Mouse (Mus musculus) fibroblast of lung, adult 2 months (primary cell): ENCODE data around the gene Fkrp.

Source experiments
- DNase-seq: peaks from one replicate; pipeline ENCODE4 v3.0.0-alpha.2; 2011; ENCODE audit warnings: low read depth

The Fkrp gene

GRCm38 (mm10) chr7:16816475-16817122 is at the start of gene Fkrp:
TSS of gene Fkrp (minus strand) at chr7:16816732.
- DNase-seq = no peak

GRCm38 (mm10) chr7:16859902-16860651 is 43.5 kb upstream of the Fkrp start:
- no peak for DNase-seq

DNA sequence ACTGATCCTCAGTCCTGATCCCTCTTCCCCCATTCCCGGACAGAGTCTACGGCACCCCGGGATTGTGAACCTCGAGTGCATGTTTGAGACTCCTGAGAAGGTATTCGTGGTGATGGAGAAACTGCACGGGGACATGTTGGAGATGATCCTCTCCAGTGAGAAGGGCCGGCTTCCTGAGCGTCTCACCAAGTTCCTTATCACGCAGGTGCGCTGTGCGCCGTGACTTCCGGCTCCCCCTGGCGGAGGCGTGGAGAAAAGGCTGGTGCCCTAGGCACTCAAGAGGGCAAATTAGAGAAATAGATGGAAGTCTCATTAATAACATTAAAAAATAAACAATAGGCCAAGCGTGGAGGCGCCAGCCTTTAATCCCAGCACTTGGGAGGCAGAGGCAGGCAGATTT is 41.8 kb upstream of the Fkrp start:
- no peak for DNase-seq

- DNase-seq = no peak
These were observed 36.8 kb upstream of the Fkrp start for GRCm38 (mm10) chr7:16853302-16853831.

DNA sequence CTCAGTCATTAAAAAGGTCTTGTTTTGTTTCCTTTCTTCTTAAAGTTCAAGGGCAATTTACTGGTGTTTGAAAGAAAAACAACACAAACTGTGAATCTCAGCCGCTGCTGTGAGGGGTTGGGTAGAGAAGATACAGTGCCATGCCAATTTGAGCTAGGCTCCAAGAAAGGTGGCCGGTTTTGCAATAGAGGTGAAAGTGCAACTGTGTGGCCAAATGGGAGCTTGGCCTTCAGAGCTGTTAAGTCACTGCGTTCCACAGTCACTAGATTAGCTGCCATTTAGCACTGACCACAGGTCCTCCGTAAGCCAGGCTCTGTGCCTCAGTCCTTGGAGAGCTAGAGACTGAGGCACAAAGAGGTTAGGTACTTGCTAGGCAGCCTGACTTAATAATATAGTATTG is 35.1 kb upstream of the Fkrp start:
- no peak for DNase-seq

GRCm38 (mm10) chr7:16848579-16848978 is 32.0 kb upstream of the Fkrp start:
- no peak for DNase-seq

DNA sequence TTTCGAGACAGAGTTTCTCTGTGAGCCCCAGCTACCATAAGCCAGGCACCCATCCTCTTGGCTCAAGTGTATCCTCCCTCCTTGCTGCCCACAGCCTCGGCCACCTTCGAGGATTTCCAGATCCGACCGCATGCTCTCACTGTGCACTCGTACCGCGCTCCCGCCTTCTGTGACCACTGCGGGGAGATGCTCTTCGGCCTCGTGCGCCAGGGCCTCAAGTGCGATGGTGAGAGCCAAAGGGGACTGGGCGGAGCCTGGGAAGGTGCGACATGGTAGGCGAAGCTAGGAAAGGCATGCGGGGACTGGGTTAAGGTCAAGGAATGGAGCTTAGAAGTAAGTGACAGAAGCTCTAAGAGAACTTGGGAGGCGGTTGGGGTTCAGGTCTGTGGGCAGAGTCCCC is 31.0 kb upstream of the Fkrp start:
- DNase-seq = no peak

GRCm38 (mm10) chr7:16846775-16847174 is 30.2 kb upstream of the Fkrp start:
- DNase-seq = no peak

- no peak for DNase-seq
These were observed 29.3 kb upstream of the Fkrp start for GRCm38 (mm10) chr7:16845820-16846167.

DNA sequence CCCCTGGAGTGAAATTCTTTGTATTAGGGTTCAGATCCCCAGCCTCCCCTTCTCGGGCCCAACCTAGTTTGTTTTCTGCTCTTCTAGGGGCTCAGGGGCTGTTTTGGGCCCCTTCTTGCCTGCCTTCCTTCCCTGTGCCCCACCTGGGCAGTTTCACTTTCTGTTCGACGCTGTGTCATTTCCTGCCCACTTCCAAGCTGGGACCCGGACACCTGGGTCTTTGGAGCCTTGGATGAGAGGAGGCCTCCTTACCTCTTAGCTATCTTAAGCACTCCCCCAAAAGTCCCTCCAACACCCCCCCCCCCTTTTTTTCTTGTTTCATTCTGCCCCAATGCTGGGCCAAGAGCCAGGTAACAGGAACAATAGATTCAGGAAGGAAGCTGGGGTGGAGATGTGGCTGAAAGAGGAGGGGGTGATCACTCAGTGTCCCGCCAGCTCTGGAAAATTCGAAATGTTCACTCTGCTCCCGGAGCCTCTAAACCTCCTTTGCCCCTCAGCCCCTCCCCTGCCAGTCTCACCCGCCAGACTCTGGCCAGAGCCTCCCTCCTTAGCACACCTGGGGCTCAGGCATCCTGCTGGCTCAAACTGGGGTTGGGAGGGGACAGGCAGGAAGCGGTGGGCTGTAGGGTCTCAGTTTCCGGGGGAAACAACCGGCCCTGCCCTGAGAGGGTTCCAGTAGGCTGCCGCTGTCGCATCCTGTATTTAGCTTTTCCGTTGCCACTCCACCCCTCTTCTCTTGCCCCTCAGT is 28.7 kb upstream of the Fkrp start:
- DNase-seq = no peak

DNA sequence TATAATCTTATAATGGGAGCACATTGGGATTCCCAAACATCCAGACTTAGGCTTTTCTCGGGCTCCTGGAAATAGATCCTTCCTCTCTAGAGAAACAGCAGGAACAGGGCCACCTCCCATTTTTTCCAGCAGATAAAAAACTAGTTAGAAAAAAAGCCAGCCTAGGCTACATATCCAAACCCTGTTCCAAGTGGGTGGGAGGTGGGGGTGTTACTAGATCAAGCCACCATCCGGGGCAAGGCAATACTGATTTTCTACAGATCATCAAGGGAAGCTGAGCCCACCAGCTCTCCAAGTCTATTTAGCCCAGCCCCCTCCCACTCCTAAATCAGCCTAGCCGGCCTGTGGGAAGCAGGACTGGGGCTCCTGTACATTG is 28.2 kb upstream of the Fkrp start:
- no peak for DNase-seq

- DNase-seq = no peak
These were observed 27.1 kb upstream of the Fkrp start for GRCm38 (mm10) chr7:16843441-16844171.

DNA sequence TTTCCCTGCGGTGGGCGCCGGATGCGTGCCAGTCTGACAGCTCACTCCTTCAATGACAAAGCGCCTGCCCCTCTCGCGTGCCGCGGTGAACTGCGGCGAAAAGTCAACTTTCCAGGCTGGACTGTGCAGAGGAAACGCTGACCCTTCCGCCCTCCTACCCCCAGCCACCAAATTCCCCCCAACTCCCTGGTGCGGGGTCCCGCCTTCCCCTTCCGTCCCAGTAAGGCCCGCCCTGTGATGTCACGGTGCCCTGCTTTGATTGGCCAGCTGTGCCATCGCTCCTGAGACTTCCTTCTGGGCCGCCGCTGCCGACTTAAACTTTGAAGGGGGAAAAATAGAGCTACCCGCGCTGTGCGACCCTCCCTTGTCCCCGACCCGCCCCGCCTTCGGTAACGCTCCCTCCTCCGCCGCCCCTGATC is 26.1 kb upstream of the Fkrp start, which contains the start of gene Prkd2:
Gene Prkd2 (plus strand): TSS at position 258 of the 419 bp plus-strand sequence.
- DNase-seq = peak; percentile 54

- DNase-seq = no peak
These were observed 25.3 kb upstream of the Fkrp start for GRCm38 (mm10) chr7:16841561-16842560.

GRCm38 (mm10) chr7:16841078-16841477 is 24.5 kb upstream of the Fkrp start:
- no peak for DNase-seq

- no peak for DNase-seq
These were observed 23.6 kb upstream of the Fkrp start for GRCm38 (mm10) chr7:16840109-16840491.

- no peak for DNase-seq
These were observed 23.0 kb upstream of the Fkrp start for GRCm38 (mm10) chr7:16839427-16840108.

- no peak for DNase-seq
These were observed 22.4 kb upstream of the Fkrp start for GRCm38 (mm10) chr7:16838804-16839426.

- DNase-seq = no peak
These were observed 21.6 kb upstream of the Fkrp start for GRCm38 (mm10) chr7:16837916-16838803.
